Mouse (Mus musculus): ENCODE results near the gene Ankrd55. TPM values are rescaled to one million over a fixed set of nuclear protein-coding genes. Genes with fewer than 3 reads are reported as not detected.

The Ankrd55 gene
- polyA plus RNA-seq, 1 experiment from 2014 or later, result 0.26 TPM

GRCm38 (mm10) chr13:112354109-112354867, 66.0 kb downstream of the Ankrd55 start:
- 36% methylated on average over 6 of the region's 6 CpGs for WGBS (ENCODE audit: insufficient replicate concordance)
- no peaks in the 10 kb centered on the region for H3K27me3 ChIP-seq (ENCODE audit: control insufficient read depth, insufficient read depth, low read depth, low read length)
- ATAC-seq (ENCODE audit: low read depth), result no peak
- no peaks in the 10 kb centered on the region for H3K36me3 ChIP-seq (ENCODE audit: control insufficient read depth, insufficient read depth)
- H3K4me2 ChIP-seq (ENCODE audit: low read depth, low read length), result no peak overlapping the region
- H3K9ac ChIP-seq (ENCODE audit: low read depth, low read length), result no peak overlapping the region
- H3K27ac ChIP-seq (ENCODE audit: low read length), result no peak overlapping the region
- H3K9me3 ChIP-seq (replicated peaks; ENCODE audit: control insufficient read depth, low read length), result no peaks in the 10 kb centered on the region
- no peaks in the 10 kb centered on the region for H3K4me1 ChIP-seq (ENCODE audit: control insufficient read depth, low read depth, low read length)
- H3K4me3 ChIP-seq (ENCODE audit: low read depth, low read length), result no peak overlapping the region

- WGBS (ENCODE audit: insufficient replicate concordance), result 26% methylated on average over 10 of the region's 10 CpGs
- Histone ChIP-seq H3K27ac (ENCODE audit: low read length) (no peak overlapping the region), H3K9me3 (replicated peaks; ENCODE audit: control insufficient read depth, low read length) (no peaks in the 10 kb centered on the region), H3K4me1 (ENCODE audit: control insufficient read depth, low read depth, low read length) (no peaks in the 10 kb centered on the region), H3K4me2 (ENCODE audit: low read depth, low read length) (no peak overlapping the region), H3K4me3 (ENCODE audit: low read depth, low read length) (no peak overlapping the region), H3K9ac (ENCODE audit: low read depth, low read length) (no peak overlapping the region), H3K36me3 (ENCODE audit: control insufficient read depth, insufficient read depth) (no peaks in the 10 kb centered on the region), H3K27me3 (ENCODE audit: control insufficient read depth, insufficient read depth, low read depth, low read length) (no peaks in the 10 kb centered on the region)
- ATAC-seq (ENCODE audit: low read depth), result no peak
These were observed 66.7 kb downstream of the Ankrd55 start for GRCm38 (mm10) chr13:112354958-112355357.

- no peak overlapping the region for H3K27ac ChIP-seq (ENCODE audit: low read length)
- ATAC-seq (ENCODE audit: low read depth), result no peak
- H3K4me2 ChIP-seq (ENCODE audit: low read depth, low read length), result no peak overlapping the region
- H3K4me3 ChIP-seq (ENCODE audit: low read depth, low read length), result no peak overlapping the region
- no peaks in the 10 kb centered on the region for H3K36me3 ChIP-seq (ENCODE audit: control insufficient read depth, insufficient read depth)
- no peaks in the 10 kb centered on the region for H3K9me3 ChIP-seq (replicated peaks; ENCODE audit: control insufficient read depth, low read length)
- no peaks in the 10 kb centered on the region for H3K27me3 ChIP-seq (ENCODE audit: control insufficient read depth, insufficient read depth, low read depth, low read length)
- no peak overlapping the region for H3K9ac ChIP-seq (ENCODE audit: low read depth, low read length)
- 78% methylated on average over 20 of the region's 20 CpGs for WGBS (ENCODE audit: insufficient replicate concordance)
- H3K4me1 ChIP-seq (ENCODE audit: control insufficient read depth, low read depth, low read length), result no peaks in the 10 kb centered on the region
These were observed 67.7 kb downstream of the Ankrd55 start for GRCm38 (mm10) chr13:112355794-112356486.

- no peaks in the 10 kb centered on the region for H3K36me3 ChIP-seq (ENCODE audit: control insufficient read depth, insufficient read depth)
- no peak overlapping the region for H3K4me2 ChIP-seq (ENCODE audit: low read depth, low read length)
- no peak for ATAC-seq (ENCODE audit: low read depth)
- H3K9ac ChIP-seq (ENCODE audit: low read depth, low read length), result no peak overlapping the region
- H3K4me1 ChIP-seq (ENCODE audit: control insufficient read depth, low read depth, low read length), result no peaks in the 10 kb centered on the region
- WGBS (ENCODE audit: insufficient replicate concordance), result 54% methylated on average over 4 of the region's 4 CpGs
- no peak overlapping the region for H3K27ac ChIP-seq (ENCODE audit: low read length)
- H3K9me3 ChIP-seq (replicated peaks; ENCODE audit: control insufficient read depth, low read length), result no peaks in the 10 kb centered on the region
- no peaks in the 10 kb centered on the region for H3K27me3 ChIP-seq (ENCODE audit: control insufficient read depth, insufficient read depth, low read depth, low read length)
- H3K4me3 ChIP-seq (ENCODE audit: low read depth, low read length), result no peak overlapping the region
These were observed 73.3 kb downstream of the Ankrd55 start for GRCm38 (mm10) chr13:112361575-112361974.

- Histone ChIP-seq H3K9me3 (replicated peaks; ENCODE audit: control insufficient read depth, low read length) (no peaks in the 10 kb centered on the region), H3K27ac (ENCODE audit: low read length) (no peak overlapping the region), H3K4me1 (ENCODE audit: control insufficient read depth, low read depth, low read length) (no peaks in the 10 kb centered on the region), H3K4me3 (ENCODE audit: low read depth, low read length) (no peak overlapping the region), H3K36me3 (ENCODE audit: control insufficient read depth, insufficient read depth) (no peaks in the 10 kb centered on the region), H3K27me3 (ENCODE audit: control insufficient read depth, insufficient read depth, low read depth, low read length) (no peaks in the 10 kb centered on the region), H3K9ac (ENCODE audit: low read depth, low read length) (no peak overlapping the region), H3K4me2 (ENCODE audit: low read depth, low read length) (no peak overlapping the region)
- WGBS (ENCODE audit: insufficient replicate concordance), result 82% methylated on average over 10 of the region's 10 CpGs
- no peak for ATAC-seq (ENCODE audit: low read depth)
These were observed 75.0 kb downstream of the Ankrd55 start for GRCm38 (mm10) chr13:112363218-112363617.

- Histone ChIP-seq H3K36me3 (ENCODE audit: control insufficient read depth, insufficient read depth) (no peaks in the 10 kb centered on the region), H3K9ac (ENCODE audit: low read depth, low read length) (no peak overlapping the region), H3K9me3 (replicated peaks; ENCODE audit: control insufficient read depth, low read length) (no peaks in the 10 kb centered on the region), H3K4me1 (ENCODE audit: control insufficient read depth, low read depth, low read length) (no peaks in the 10 kb centered on the region), H3K4me3 (ENCODE audit: low read depth, low read length) (no peak overlapping the region), H3K27ac (ENCODE audit: low read length) (no peak overlapping the region), H3K4me2 (ENCODE audit: low read depth, low read length) (no peak overlapping the region), H3K27me3 (ENCODE audit: control insufficient read depth, insufficient read depth, low read depth, low read length) (no peaks in the 10 kb centered on the region)
- ATAC-seq (ENCODE audit: low read depth), result no peak
- 94% methylated on average over 3 of the region's 3 CpGs for WGBS (ENCODE audit: insufficient replicate concordance)
These were observed 75.5 kb downstream of the Ankrd55 start for GRCm38 (mm10) chr13:112363746-112364145.

GRCm38 (mm10) chr13:112364698-112365097, 76.4 kb downstream of the Ankrd55 start:
- no peak overlapping the region for H3K4me3 ChIP-seq (ENCODE audit: low read depth, low read length)
- no peaks in the 10 kb centered on the region for H3K36me3 ChIP-seq (ENCODE audit: control insufficient read depth, insufficient read depth)
- WGBS (ENCODE audit: insufficient replicate concordance), result 75% methylated on average over 5 of the region's 5 CpGs
- H3K27ac ChIP-seq (ENCODE audit: low read length), result no peak overlapping the region
- no peak overlapping the region for H3K9ac ChIP-seq (ENCODE audit: low read depth, low read length)
- no peak for ATAC-seq (ENCODE audit: low read depth)
- H3K4me1 ChIP-seq (ENCODE audit: control insufficient read depth, low read depth, low read length), result no peaks in the 10 kb centered on the region
- H3K9me3 ChIP-seq (replicated peaks; ENCODE audit: control insufficient read depth, low read length), result no peaks in the 10 kb centered on the region
- H3K4me2 ChIP-seq (ENCODE audit: low read depth, low read length), result no peak overlapping the region
- no peaks in the 10 kb centered on the region for H3K27me3 ChIP-seq (ENCODE audit: control insufficient read depth, insufficient read depth, low read depth, low read length)

- Histone ChIP-seq H3K4me3 (ENCODE audit: low read depth, low read length) (no peak overlapping the region), H3K9ac (ENCODE audit: low read depth, low read length) (no peak overlapping the region), H3K4me2 (ENCODE audit: low read depth, low read length) (no peak overlapping the region), H3K27ac (ENCODE audit: low read length) (no peak overlapping the region), H3K36me3 (ENCODE audit: control insufficient read depth, insufficient read depth) (no peaks in the 10 kb centered on the region), H3K4me1 (ENCODE audit: control insufficient read depth, low read depth, low read length) (no peaks in the 10 kb centered on the region), H3K9me3 (replicated peaks; ENCODE audit: control insufficient read depth, low read length) (no peaks in the 10 kb centered on the region), H3K27me3 (ENCODE audit: control insufficient read depth, insufficient read depth, low read depth, low read length) (no peaks in the 10 kb centered on the region)
- ATAC-seq (ENCODE audit: low read depth), result no peak
- WGBS (ENCODE audit: insufficient replicate concordance), result 62% methylated on average over 5 of the region's 5 CpGs
These were observed 77.1 kb downstream of the Ankrd55 start for GRCm38 (mm10) chr13:112365303-112365702.

GRCm38 (mm10) chr13:112365762-112366161, 77.5 kb downstream of the Ankrd55 start:
- Histone ChIP-seq H3K27ac (ENCODE audit: low read length) (no peak overlapping the region), H3K36me3 (ENCODE audit: control insufficient read depth, insufficient read depth) (no peaks in the 10 kb centered on the region), H3K4me2 (ENCODE audit: low read depth, low read length) (no peak overlapping the region), H3K9me3 (replicated peaks; ENCODE audit: control insufficient read depth, low read length) (no peaks in the 10 kb centered on the region), H3K9ac (ENCODE audit: low read depth, low read length) (no peak overlapping the region), H3K27me3 (ENCODE audit: control insufficient read depth, insufficient read depth, low read depth, low read length) (no peaks in the 10 kb centered on the region), H3K4me1 (ENCODE audit: control insufficient read depth, low read depth, low read length) (no peaks in the 10 kb centered on the region), H3K4me3 (ENCODE audit: low read depth, low read length) (no peak overlapping the region)
- 52% methylated on average over 4 of the region's 4 CpGs for WGBS (ENCODE audit: insufficient replicate concordance)
- no peak for ATAC-seq (ENCODE audit: low read depth)
